Mouse (Mus musculus) cortical plate, adult 2 months (tissue): ENCODE data around the gene Prdm8.

ENCODE experiments used
- CTCF ChIP-seq: fragments of 200-500 bp; IDR thresholded peaks from 2 replicates; pipeline ENCODE4 v1.5.1; 2011; ENCODE audit warnings: mild to moderate bottlenecking, control low read depth, low read length; ENCODE audit not compliant: insufficient read depth; ENCODE audit errors: extremely low read depth
- POLR2A ChIP-seq: fragments of 200-500 bp; IDR thresholded peaks from 2 replicates; pipeline ENCODE4 v1.6.1; 2011; ENCODE audit warnings: mild to moderate bottlenecking, low read length, control low read depth; ENCODE audit not compliant: insufficient read depth; ENCODE audit errors: extremely low read depth

DNA sequence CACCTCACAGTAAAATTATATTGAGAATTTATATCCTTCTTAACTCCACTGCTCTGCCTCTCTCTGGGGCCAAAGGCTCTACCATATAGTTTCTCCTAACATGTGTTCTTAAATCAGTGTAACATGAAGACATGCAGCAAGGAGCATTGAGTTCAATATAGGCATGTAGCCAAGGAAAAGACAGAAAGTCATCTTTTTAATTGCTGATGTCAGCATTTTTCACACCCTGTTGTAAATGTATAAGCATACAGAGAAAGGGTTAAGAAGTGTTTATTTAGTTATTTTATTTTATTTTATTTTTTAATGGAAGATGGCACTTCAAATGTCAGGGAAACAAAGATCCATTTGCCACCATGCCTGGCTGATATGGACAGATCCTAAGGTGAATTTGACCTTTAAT lies 6.7 kb downstream of the Prdm8 start:
- TF ChIP-seq POLR2A = no peak
- TF ChIP-seq CTCF = no peak
